Mouse (Mus musculus) liver, embryonic 12.5 days (tissue): ENCODE results near the gene Lrch2. TPM values are rescaled to one million over a fixed set of nuclear protein-coding genes. Genes with fewer than 3 reads are reported as not detected.
"Not testable (repeated sequence)": the region's sequence is repeated elsewhere in the genome, so short reads cannot be mapped to it uniquely, and the experiment has no call there.

Source experiments
- ATAC-seq: fragments of 200-750 bp; cut with Nextera tagmentation; 2 replicates; pipeline ENCODE4 v1.8.0; 2017; ENCODE audit warnings: moderate number of reproducible peaks, mild to moderate bottlenecking, moderate library complexity
- H3K27ac ChIP-seq: fragments of 300-500 bp; sonication (generic); 2 replicates; pipeline ENCODE4 v1.5.1; 2016; ENCODE audit warnings: mild to moderate bottlenecking
- H3K27me3 ChIP-seq: fragments of 300-500 bp; sonication (generic); replicated peaks from 2 replicates; pipeline ENCODE4 v1.6.1; 2016; ENCODE audit warnings: mild to moderate bottlenecking, moderate library complexity
- H3K36me3 ChIP-seq: fragments of 300-500 bp; sonication (generic); 2 replicates; pipeline ENCODE4 v1.6.1; 2016; ENCODE audit warnings: mild to moderate bottlenecking, moderate library complexity
- H3K4me1 ChIP-seq: fragments of 300-500 bp; sonication (generic); 2 replicates; pipeline ENCODE4 v1.6.1; 2016
- H3K4me2 ChIP-seq: fragments of 300-500 bp; sonication (generic); 2 replicates; pipeline ENCODE4 v1.6.1; 2016; ENCODE audit warnings: mild to moderate bottlenecking, moderate library complexity
- H3K4me3 ChIP-seq: fragments of 300-500 bp; sonication (generic); 2 replicates; pipeline ENCODE4 v1.5.1; 2016; ENCODE audit warnings: mild to moderate bottlenecking, moderate library complexity
- H3K9ac ChIP-seq: fragments of 300-500 bp; sonication (generic); 2 replicates; pipeline ENCODE4 v1.6.1; 2016; ENCODE audit warnings: mild to moderate bottlenecking, moderate library complexity
- H3K9me3 ChIP-seq: fragments of 300-500 bp; sonication (generic); replicated peaks from 2 replicates; pipeline ENCODE4 v1.6.1; 2016; ENCODE audit warnings: mild to moderate bottlenecking, moderate library complexity
- WGBS: fragments of 180-500 bp; shearing (Covaris S2); methylation state at CpG from one replicate; pipeline ENCODE4 v1.1.7; 2016; ENCODE audit not compliant: insufficient replicate concordance; 5-methylcytosine and 5-hydroxymethylcytosine counted together
- polyA plus RNA-seq: library from polyadenylated mRNA; unstranded; fragments of >200 nt; fragmentation: Nextera tagmentation; extraction: Ambion mirVana; gene quantifications from 2 replicates; pipeline ENCODE4 v1.2.1, GENCODE M21; 2016

Gene Lrch2
- polyA plus RNA-seq, result 0.44 and 0.86 TPM in 2 replicates

GRCm38 (mm10) chrX:147553421-147554201 is at the start of gene Lrch2:
Lrch2 (minus strand) TSS chrX:147554081.
- Histone ChIP-seq H3K27me3 (peaks cover 10% of the 10 kb centered on the region), H3K4me3 (peak within 1 kb of the TSS; percentile 41), H3K9ac (no peak within 1 kb of the TSS), H3K4me1 (no peaks in the 10 kb centered on the region), H3K9me3 (no peaks in the 10 kb centered on the region), H3K27ac (no peak within 1 kb of the TSS), H3K36me3 (no peaks in the 10 kb centered on the region), H3K4me2 (peak within 1 kb of the TSS; percentile 50)
- no peak for ATAC-seq
- WGBS, result 5% methylated on average over 22 of the region's 50 CpGs

GRCm38 (mm10) chrX:147540934-147541870 is 12.7 kb downstream of the Lrch2 start:
- H3K4me2 ChIP-seq, result no peak overlapping the region
- 56% methylated on average over 9 of the region's 11 CpGs for WGBS
- no peaks in the 10 kb centered on the region for H3K9me3 ChIP-seq
- ATAC-seq, result no peak
- H3K9ac ChIP-seq, result no peak overlapping the region
- H3K27ac ChIP-seq, result no peak overlapping the region
- H3K27me3 ChIP-seq, result no peaks in the 10 kb centered on the region
- H3K4me1 ChIP-seq, result no peaks in the 10 kb centered on the region
- no peaks in the 10 kb centered on the region for H3K36me3 ChIP-seq
- no peak overlapping the region for H3K4me3 ChIP-seq

- no peak overlapping the region for H3K4me2 ChIP-seq
- no peaks in the 10 kb centered on the region for H3K4me1 ChIP-seq
- H3K27me3 ChIP-seq, result no peaks in the 10 kb centered on the region
- no peaks in the 10 kb centered on the region for H3K9me3 ChIP-seq
- no peak overlapping the region for H3K4me3 ChIP-seq
- no peak overlapping the region for H3K9ac ChIP-seq
- ATAC-seq, result no peak
- no peak overlapping the region for H3K27ac ChIP-seq
- no peaks in the 10 kb centered on the region for H3K36me3 ChIP-seq
Measured at GRCm38 (mm10) chrX:147538377-147538776, 15.5 kb downstream of the Lrch2 start.

GRCm38 (mm10) chrX:147537117-147537516 is 16.8 kb downstream of the Lrch2 start:
- not testable (repeated sequence) for H3K9ac ChIP-seq, H3K36me3 ChIP-seq, H3K4me3 ChIP-seq, H3K4me1 ChIP-seq, H3K9me3 ChIP-seq, H3K4me2 ChIP-seq, H3K27me3 ChIP-seq, ATAC-seq, H3K27ac ChIP-seq
- 46% methylated on average over 3 of the region's 3 CpGs for WGBS

GRCm38 (mm10) chrX:147535616-147536015 is 18.3 kb downstream of the Lrch2 start:
- ATAC-seq, result no peak
- H3K27me3 ChIP-seq, result no peaks in the 10 kb centered on the region
- H3K4me2 ChIP-seq, result no peak overlapping the region
- no peaks in the 10 kb centered on the region for H3K36me3 ChIP-seq
- no peak overlapping the region for H3K4me3 ChIP-seq
- WGBS, result 53% methylated on average over 2 of the region's 2 CpGs
- H3K4me1 ChIP-seq, result no peaks in the 10 kb centered on the region
- H3K9me3 ChIP-seq, result no peaks in the 10 kb centered on the region
- H3K27ac ChIP-seq, result no peak overlapping the region
- no peak overlapping the region for H3K9ac ChIP-seq

GRCm38 (mm10) chrX:147531675-147532074 is 22.2 kb downstream of the Lrch2 start:
- WGBS, result 53% methylated on average over 4 of the region's 4 CpGs
- Histone ChIP-seq H3K4me3 (no peak overlapping the region), H3K36me3 (no peaks in the 10 kb centered on the region), H3K9ac (no peak overlapping the region), H3K4me1 (no peaks in the 10 kb centered on the region), H3K9me3 (no peaks in the 10 kb centered on the region), H3K4me2 (no peak overlapping the region), H3K27me3 (no peaks in the 10 kb centered on the region), H3K27ac (no peak overlapping the region)
- no peak for ATAC-seq

GRCm38 (mm10) chrX:147527646-147528172 is 26.2 kb downstream of the Lrch2 start:
- H3K4me1 ChIP-seq, result no peaks in the 10 kb centered on the region
- H3K4me2 ChIP-seq, result no peak overlapping the region
- WGBS, result 50% methylated on average over 7 of the region's 7 CpGs
- ATAC-seq, result no peak
- H3K9me3 ChIP-seq, result no peaks in the 10 kb centered on the region
- H3K27me3 ChIP-seq, result no peaks in the 10 kb centered on the region
- H3K36me3 ChIP-seq, result no peaks in the 10 kb centered on the region
- no peak overlapping the region for H3K27ac ChIP-seq
- no peak overlapping the region for H3K9ac ChIP-seq
- H3K4me3 ChIP-seq, result no peak overlapping the region

- H3K4me1 ChIP-seq, result no peaks in the 10 kb centered on the region
- no peaks in the 10 kb centered on the region for H3K27me3 ChIP-seq
- H3K9ac ChIP-seq, result no peak overlapping the region
- no peaks in the 10 kb centered on the region for H3K9me3 ChIP-seq
- 62% methylated on average over 2 of the region's 2 CpGs for WGBS
- H3K4me2 ChIP-seq, result no peak overlapping the region
- no peak overlapping the region for H3K27ac ChIP-seq
- ATAC-seq, result no peak
- no peak overlapping the region for H3K4me3 ChIP-seq
- H3K36me3 ChIP-seq, result no peaks in the 10 kb centered on the region
Measured at GRCm38 (mm10) chrX:147489551-147489950, 64.3 kb downstream of the Lrch2 start.

- not testable (repeated sequence) for H3K4me1 ChIP-seq, H3K27ac ChIP-seq, H3K9me3 ChIP-seq, ATAC-seq, H3K4me2 ChIP-seq, H3K4me3 ChIP-seq, H3K36me3 ChIP-seq, H3K27me3 ChIP-seq, H3K9ac ChIP-seq
- 38% methylated on average over 1 of the region's 1 CpGs for WGBS
Measured at GRCm38 (mm10) chrX:147453610-147454009, 100.3 kb downstream of the Lrch2 start, which contains the start of gene Vmn1r239-ps. Vmn1r239-ps (minus strand) TSS chrX:147453710.

- Histone ChIP-seq H3K9me3 (no peaks in the 10 kb centered on the region), H3K27me3 (no peaks in the 10 kb centered on the region), H3K9ac (no peak overlapping the region), H3K27ac (no peak overlapping the region), H3K4me2 (no peak overlapping the region), H3K4me1 (no peaks in the 10 kb centered on the region), H3K4me3 (no peak overlapping the region), H3K36me3 (no peaks in the 10 kb centered on the region)
- 72% methylated on average over 4 of the region's 4 CpGs for WGBS
- ATAC-seq, result no peak
Measured at GRCm38 (mm10) chrX:147443386-147443785, 110.5 kb downstream of the Lrch2 start.

- Histone ChIP-seq H3K27ac (no peak overlapping the region), H3K9me3 (no peaks in the 10 kb centered on the region), H3K9ac (no peak overlapping the region), H3K4me1 (no peaks in the 10 kb centered on the region), H3K36me3 (no peaks in the 10 kb centered on the region), H3K4me2 (no peak overlapping the region), H3K4me3 (no peak overlapping the region), H3K27me3 (no peaks in the 10 kb centered on the region)
- no peak for ATAC-seq
- 66% methylated on average over 2 of the region's 2 CpGs for WGBS
Measured at GRCm38 (mm10) chrX:147435400-147435799, 118.5 kb downstream of the Lrch2 start.

GRCm38 (mm10) chrX:147429753-147430152 is 124.1 kb downstream of the Lrch2 start:
- Histone ChIP-seq H3K36me3 (no peaks in the 10 kb centered on the region), H3K4me1 (no peaks in the 10 kb centered on the region), H3K4me3 (no peak overlapping the region), H3K4me2 (no peak overlapping the region), H3K9ac (no peak overlapping the region), H3K27me3 (no peaks in the 10 kb centered on the region), H3K27ac (no peak overlapping the region), H3K9me3 (no peaks in the 10 kb centered on the region)
- 47% methylated on average over 1 of the region's 1 CpGs for WGBS
- no peak for ATAC-seq
